In genomic region chr11:98034840-98035239, GRCm38 (mm10) we compare ENCODE assay signal across 11 mouse cellular contexts. TPM values are rescaled to one million over a fixed set of nuclear protein-coding genes. Genes with fewer than 3 reads are reported as not detected.
A peak's percentile ranks its signal among the peaks of the same experiment; 100 is the strongest.
DNase-seq lines count a peak whose midpoint lies in the region; ATAC-seq lines count a peak whose summit lies in the region.
"Had no signal": no experiment of that assay in that cellular context is flagged by ENCODE, and none has a peak within 500 bp of the region (broad histone marks: within the 10 kb centered on the region; RNA-seq: fewer than 3 reads in every experiment).

No protein-coding gene starts in this region.

- H3K4me1 ChIP-seq in midbrain, embryonic 10.5 days = peaks cover 30% of the 10 kb centered on the region
- H3K4me1 ChIP-seq in midbrain, embryonic 16.5 days (ENCODE audit: control insufficient read depth, insufficient read depth, low read length) = peaks cover 17% of the 10 kb centered on the region
- H3K4me1 ChIP-seq in limb, embryonic 11.5 days (ENCODE audit: control insufficient read depth, insufficient read depth, low read length) = peaks cover 6% of the 10 kb centered on the region

- DNase-seq in cerebellum, postnatal 10 days = peak; percentile 79 to 85
- DNase-seq in cerebellum, adult 9-10 months = no peak
- DNase-seq in midbrain, embryonic 10.5 days (ENCODE audit: low spot score) = no peak
- DNase-seq in limb, embryonic 11.5 days (ENCODE audit: low spot score) = peak; percentile 44
- DNase-seq in retina, embryonic 14.5 days (ENCODE audit: low spot score) = peak; percentile 77
- DNase-seq in heart, postnatal 36 days = no peak
- no peak for DNase-seq in ovary, postnatal 14 days (ENCODE audit: low spot score)

- H3K4me2 ChIP-seq in midbrain, embryonic 16.5 days (ENCODE audit: low read length) = no peak overlapping the region
- no peak overlapping the region for H3K4me2 ChIP-seq in limb, embryonic 11.5 days (ENCODE audit: low read depth, severe bottlenecking)
- H3K4me2 ChIP-seq: intestine, embryonic 15.5 days had no signal

- peaks cover 16% of the 10 kb centered on the region for H3K36me3 ChIP-seq in midbrain, embryonic 10.5 days
- H3K36me3 ChIP-seq in midbrain, embryonic 16.5 days (ENCODE audit: control insufficient read depth, insufficient read depth, low read length) = peaks cover 10% of the 10 kb centered on the region
- H3K36me3 ChIP-seq in limb, embryonic 11.5 days (ENCODE audit: control insufficient read depth, insufficient read depth, low read length) = peaks cover 6% of the 10 kb centered on the region

- 0 out of 2 replicates have a peak overlapping the region, but pooled peaks have one; percentile 4 for H3K4me3 ChIP-seq in midbrain, embryonic 10.5 days
- H3K4me3 ChIP-seq in midbrain, embryonic 16.5 days (ENCODE audit: low read depth, low read length) = no peak overlapping the region
- H3K4me3 ChIP-seq in limb, embryonic 11.5 days (ENCODE audit: low read depth, low read length) = no peak overlapping the region
- H3K4me3 ChIP-seq: embryonic facial prominence, embryonic 12.5 days; intestine, embryonic 15.5 days had no signal

- no peak; the same call in 1 of the 2 replicates for ATAC-seq in midbrain, embryonic 16.5 days
- no peak for ATAC-seq in limb, embryonic 11.5 days (ENCODE audit: insufficient number of reproducible peaks, low FRiP score, low TSS enrichment, low read depth)
- ATAC-seq: intestine, embryonic 15.5 days had no signal

- no peak overlapping the region for H3K9ac ChIP-seq in midbrain, embryonic 16.5 days (ENCODE audit: low read depth, low read length)
- no peak overlapping the region for H3K9ac ChIP-seq in limb, embryonic 11.5 days (ENCODE audit: low read length)
- H3K9ac ChIP-seq: embryonic facial prominence, embryonic 12.5 days; intestine, embryonic 15.5 days had no signal

- 34% methylated on average over 4 of the region's 4 CpGs for whole genome bisulfite sequencing in midbrain, embryonic 10.5 days
- 9% methylated on average over 4 of the region's 4 CpGs for WGBS in midbrain, embryonic 16.5 days
- 46% methylated on average over 4 of the region's 4 CpGs for WGBS in limb, embryonic 11.5 days

- H3K27me3 ChIP-seq in midbrain, embryonic 10.5 days (ENCODE audit: low read depth, poor library complexity, severe bottlenecking) = peaks cover 40% of the 10 kb centered on the region
- no peaks in the 10 kb centered on the region for H3K27me3 ChIP-seq in midbrain, embryonic 16.5 days (ENCODE audit: control insufficient read depth, insufficient read depth, low read depth, low read length)
- peaks cover 16% of the 10 kb centered on the region for H3K27me3 ChIP-seq in limb, embryonic 11.5 days (ENCODE audit: control insufficient read depth, insufficient read depth, low read length)

- intact Hi-C loops in heart, postnatal 36 days (cut with DNase I) = no loop called here

- peak overlapping the region; percentile 80; the same call in 1 of the 2 replicates for H3K27ac ChIP-seq in midbrain, embryonic 10.5 days (replicated peaks)
- H3K27ac ChIP-seq in midbrain, embryonic 16.5 days (ENCODE audit: low read length) = no peak overlapping the region
- H3K27ac ChIP-seq in limb, embryonic 11.5 days (replicated peaks; ENCODE audit: low read depth, low read length) = no peak overlapping the region
- H3K27ac ChIP-seq: embryonic facial prominence, embryonic 12.5 days; intestine, embryonic 15.5 days had no signal

- no peaks in the 10 kb centered on the region for H3K9me3 ChIP-seq in midbrain, embryonic 10.5 days (replicated peaks)
- no peaks in the 10 kb centered on the region for H3K9me3 ChIP-seq in midbrain, embryonic 16.5 days (replicated peaks; ENCODE audit: control insufficient read depth, low read length, poor library complexity, severe bottlenecking)
- H3K9me3 ChIP-seq in limb, embryonic 11.5 days (ENCODE audit: control insufficient read depth, low read length) = no peaks in the 10 kb centered on the region
- H3K9me3 ChIP-seq: embryonic facial prominence, embryonic 12.5 days; intestine, embryonic 15.5 days had no signal

RNA-seq across cellular contexts. Expression of gene Rpl19, which starts 8.3 kb away (rescaled TPM):
- polyA plus RNA-seq in midbrain, embryonic 10.5 days (2016; fragmentation: Nextera tagmentation; extraction: Ambion mirVana) = 976 and 1,159 TPM in 2 replicates
- 583 and 598 TPM in 2 replicates for polyA plus RNA-seq in midbrain, embryonic 16.5 days (2015; fragmentation: Nextera tagmentation; extraction: Ambion mirVana)
- 1,171 and 1,244 TPM in 2 replicates for polyA plus RNA-seq in limb, embryonic 11.5 days (2014; fragmentation: Nextera tagmentation; extraction: Ambion mirVana)
- total RNA-seq in heart, postnatal 36 days (2021) = 100 to 1,000 TPM; 537 to 577 TPM

RNA-seq across cellular contexts. Expression of gene Cacnb1, which starts 12.0 kb away (rescaled TPM):
- polyA plus RNA-seq in midbrain, embryonic 10.5 days (2016; fragmentation: Nextera tagmentation; extraction: Ambion mirVana) = 7.8 and 12.5 TPM in 2 replicates
- 73.2 and 77.6 TPM in 2 replicates for polyA plus RNA-seq in midbrain, embryonic 16.5 days (2015; fragmentation: Nextera tagmentation; extraction: Ambion mirVana)
- 6.8 and 7.2 TPM in 2 replicates for polyA plus RNA-seq in limb, embryonic 11.5 days (2014; fragmentation: Nextera tagmentation; extraction: Ambion mirVana)
- 1 to 10 TPM; 6.1 to 6.2 TPM for total RNA-seq in heart, postnatal 36 days (2021)

RNA-seq across cellular contexts. Expression of gene Stac2, which starts 18.4 kb away (rescaled TPM):
- 0.40 and 0.41 TPM in 2 replicates for polyA plus RNA-seq in midbrain, embryonic 10.5 days (2016; fragmentation: Nextera tagmentation; extraction: Ambion mirVana)
- 2.6 and 4.0 TPM in 2 replicates for polyA plus RNA-seq in midbrain, embryonic 16.5 days (2015; fragmentation: Nextera tagmentation; extraction: Ambion mirVana)
- 0.17 and 0.51 TPM in 2 replicates for polyA plus RNA-seq in limb, embryonic 11.5 days (2014; fragmentation: Nextera tagmentation; extraction: Ambion mirVana)
- under 1 TPM in 1 of 2 experiments, not detected in 1; 0.17 TPM for total RNA-seq in heart, postnatal 36 days (2021)
- total RNA-seq: megakaryocyte-erythroid progenitor cell, adult 5-6 weeks had no signal

RNA-seq across cellular contexts. Expression of gene Arl5c, which starts 38.9 kb away (rescaled TPM):
- 8.9 and 16.8 TPM in 2 replicates for polyA plus RNA-seq in midbrain, embryonic 10.5 days (2016; fragmentation: Nextera tagmentation; extraction: Ambion mirVana)
- polyA plus RNA-seq in midbrain, embryonic 16.5 days (2015; fragmentation: Nextera tagmentation; extraction: Ambion mirVana) = 6.3 and 8.4 TPM in 2 replicates
- 9.5 and 9.9 TPM in 2 replicates for polyA plus RNA-seq in limb, embryonic 11.5 days (2014; fragmentation: Nextera tagmentation; extraction: Ambion mirVana)
- total RNA-seq in heart, postnatal 36 days (2021) = under 1 TPM; 0.65 to 0.80 TPM

RNA-seq across cellular contexts. Expression of gene Plxdc1, which starts 48.6 kb away (rescaled TPM):
- polyA plus RNA-seq in midbrain, embryonic 10.5 days (2016; fragmentation: Nextera tagmentation; extraction: Ambion mirVana) = 0.06 and 0.16 TPM in 2 replicates
- 2.7 and 3.1 TPM in 2 replicates for polyA plus RNA-seq in midbrain, embryonic 16.5 days (2015; fragmentation: Nextera tagmentation; extraction: Ambion mirVana)
- 0.15 TPM in 1 of 2 replicates, not detected in the other for polyA plus RNA-seq in limb, embryonic 11.5 days (2014; fragmentation: Nextera tagmentation; extraction: Ambion mirVana)
- 1 to 10 TPM; 5.1 to 6.2 TPM for total RNA-seq in heart, postnatal 36 days (2021)

Comparison
In these comparisons a context has a peak if more than half of its experiments do, and no peak if none do; other contexts are left out.
1. DNase-seq: peak in cerebellum, postnatal 10 days (2 of 2), limb, embryonic 11.5 days (single experiment) and retina, embryonic 14.5 days (single experiment); none in cerebellum, adult 9-10 months (single experiment), midbrain, embryonic 10.5 days (single experiment), heart, postnatal 36 days (0 of 2) and ovary, postnatal 14 days (single experiment).